Mouse (Mus musculus) left cerebral cortex, postnatal 10 days (tissue): ENCODE data around the gene Prkd1. TPM values are rescaled to one million over a fixed set of nuclear protein-coding genes. Genes with fewer than 3 reads are reported as not detected.
"Not testable (repeated sequence)": the region's sequence is repeated elsewhere in the genome, so short reads cannot be mapped to it uniquely, and the experiment has no call there.

Experiments
- DNase-seq, 2 experiments: peaks; one replicate each; pipeline ENCODE4 v3.0.0; 2021 to 2022; ENCODE audit warnings: low spot score in 2 of 2, mixed read lengths in 1 of 2; ENCODE audit errors: extremely low spot score in 1 of 2
- intact Hi-C: fragments of 180-260 bp; cut with DNase I; formaldehyde crosslinking; loops from one replicate; pipeline ENCODE4 v1.15.1; 2025
- total RNA-seq, 2 experiments: library from RNA; stranded (reverse); gene quantifications; 2 replicates each; pipeline ENCODE4 v1.2.3; 2021

Gene Prkd1
- 1 to 10 TPM; 7.6 to 9.0 TPM for total RNA-seq

GRCm38 (mm10) chr12:50648671-50649541 is at the start of gene Prkd1:
Prkd1 (minus strand) TSS chr12:50649098.
- intact Hi-C loops: no loop called here

DNA sequence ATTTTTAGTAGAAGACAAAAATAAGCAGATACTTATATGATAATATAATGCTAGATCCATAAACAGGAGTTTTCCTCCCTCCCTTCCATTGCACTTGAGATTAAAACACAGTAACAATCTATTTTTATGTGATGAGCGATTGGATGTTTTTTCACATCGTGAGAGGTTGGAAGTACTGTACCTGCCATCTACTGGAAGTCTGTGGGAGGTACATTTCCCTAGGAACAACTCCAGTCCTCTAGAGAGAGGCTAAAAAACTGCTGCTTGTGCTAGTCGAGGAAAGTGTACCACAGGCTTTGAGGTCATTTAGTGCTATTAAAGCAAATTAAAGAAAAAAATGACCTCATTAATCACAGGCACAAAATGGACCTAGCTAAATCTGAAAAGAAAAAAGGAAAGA is 48.6 kb upstream of the Prkd1 start:
- intact Hi-C loops: loop anchor here (5.0 kb wide), 1 partner anchor 245 kb away; no protein-coding TSS in a partner anchor
- peak; percentile 15 to 69 for DNase-seq

More at GRCm38 (mm10) chr12:50648671-50649541, at the start of gene Prkd1:
- DNase-seq: peak; percentile 30 to 78

GRCm38 (mm10) chr12:50648176-50648670 is 675 bp downstream of the Prkd1 start:
- intact Hi-C loops: no loop called here
- no peak for DNase-seq

GRCm38 (mm10) chr12:50646857-50647256 is 2.0 kb downstream of the Prkd1 start:
- DNase-seq: no peak
- intact Hi-C loops: no loop called here

- intact Hi-C loops: no loop called here
- DNase-seq: no peak
Measured at GRCm38 (mm10) chr12:50642671-50643070, 6.2 kb downstream of the Prkd1 start.

GRCm38 (mm10) chr12:50640171-50640570 is 8.7 kb downstream of the Prkd1 start:
- intact Hi-C loops: no loop called here
- DNase-seq: no peak

DNA sequence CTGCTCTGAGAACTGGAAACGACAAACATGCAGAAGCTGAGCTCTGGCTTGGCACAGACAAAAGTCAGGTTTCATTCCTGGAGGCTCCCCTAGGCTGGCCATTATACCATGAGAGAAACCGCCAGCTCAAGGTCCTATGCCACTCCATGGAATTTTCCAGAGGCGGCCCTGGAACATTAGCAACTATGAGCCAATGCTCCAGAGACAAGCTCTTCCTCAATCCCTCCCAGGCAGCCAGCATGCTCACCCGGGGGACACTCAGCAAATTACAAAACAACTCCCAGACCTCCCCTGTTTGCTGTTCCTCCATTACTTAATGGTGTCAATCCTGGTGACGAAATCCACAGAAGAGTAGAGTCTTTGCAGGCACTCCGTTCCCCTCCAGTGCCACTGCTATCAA is 14.5 kb downstream of the Prkd1 start:
- DNase-seq: no peak
- intact Hi-C loops: no loop called here

- intact Hi-C loops: not testable (repeated sequence)
Measured at GRCm38 (mm10) chr12:50626100-50626499, 22.8 kb downstream of the Prkd1 start.

DNA sequence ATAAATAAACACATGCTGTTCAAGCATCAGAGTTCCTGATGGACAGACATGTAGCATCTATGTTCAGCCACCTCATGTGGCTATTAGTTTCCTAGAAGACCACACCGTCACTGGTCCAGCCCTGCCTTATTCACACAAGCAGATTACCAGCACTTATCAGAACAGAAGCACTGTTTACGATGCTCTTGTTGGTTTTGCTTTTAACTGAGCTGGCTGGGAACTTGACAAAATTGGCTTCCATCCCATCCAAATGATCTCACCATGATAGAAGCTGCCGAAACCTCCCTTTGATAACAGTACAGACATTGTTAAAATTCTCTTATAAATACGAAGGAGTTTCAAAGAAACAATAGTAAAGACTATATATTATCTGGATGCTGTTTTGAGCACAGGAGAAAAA is 24.7 kb downstream of the Prkd1 start:
- intact Hi-C loops: no loop called here
- no peak for DNase-seq

More at GRCm38 (mm10) chr12:50626100-50626499, 22.8 kb downstream of the Prkd1 start:
- DNase-seq: not testable (repeated sequence)

DNA sequence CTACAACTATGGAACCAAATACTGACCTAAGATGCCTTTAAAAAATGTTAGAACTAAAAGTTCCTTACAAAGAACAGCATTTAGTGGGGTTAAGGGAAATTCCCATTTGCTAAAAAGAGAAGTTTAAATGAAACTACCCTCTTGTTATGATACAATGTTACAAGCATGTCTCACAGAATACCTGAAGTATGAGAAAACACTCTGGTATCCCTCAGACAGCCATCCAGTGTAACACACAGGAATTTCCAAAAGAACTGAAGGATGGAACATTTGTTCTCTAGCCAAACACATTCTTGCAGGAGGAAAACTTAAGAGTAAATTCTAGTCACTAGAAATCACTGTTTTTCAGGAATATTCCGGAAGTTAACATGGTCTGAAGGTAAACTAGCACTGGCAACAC is 33.0 kb downstream of the Prkd1 start:
- intact Hi-C loops: no loop called here
- DNase-seq: no peak

GRCm38 (mm10) chr12:50614341-50614740 is 34.6 kb downstream of the Prkd1 start:
- no peak for DNase-seq
- intact Hi-C loops: no loop called here

DNA sequence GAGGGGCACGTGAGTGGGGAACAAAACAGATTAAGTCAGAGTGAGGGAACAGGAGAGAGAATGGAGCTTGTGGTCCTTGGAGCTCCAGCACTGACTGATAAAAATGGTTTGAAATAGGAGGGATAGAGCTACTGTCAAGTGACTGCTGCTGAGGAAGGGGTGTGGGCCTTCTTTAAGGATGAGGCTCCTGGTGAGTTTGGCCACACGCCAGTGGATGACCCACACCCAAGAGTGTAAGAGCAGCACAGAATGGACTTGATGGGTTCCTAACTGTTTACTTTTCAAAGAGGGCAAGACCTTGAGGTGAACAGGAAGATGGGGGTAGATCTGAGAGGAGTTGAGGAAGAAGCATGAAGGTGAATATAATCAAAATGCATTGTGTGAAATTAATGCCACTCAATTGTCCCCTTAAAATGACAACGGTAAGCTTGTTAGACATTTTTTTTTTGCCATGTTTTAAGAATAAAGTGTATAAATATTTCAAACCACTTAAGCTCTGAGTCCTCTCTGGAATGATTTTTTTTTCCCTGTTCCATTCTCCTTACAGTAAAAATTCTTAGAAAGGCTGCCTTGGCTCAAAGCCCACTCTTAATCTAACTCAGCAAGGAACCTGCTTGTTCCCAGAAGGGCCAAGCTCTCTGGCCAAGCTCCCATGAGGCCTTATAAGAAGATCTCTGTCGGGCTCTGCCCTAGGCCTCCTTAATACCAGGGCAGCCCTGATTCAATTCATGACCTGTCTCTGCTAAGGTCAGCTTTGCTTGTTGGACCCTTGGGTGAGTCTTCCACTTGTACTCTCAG is 42.0 kb downstream of the Prkd1 start:
- DNase-seq: peak in 1 of 2 experiments; percentile 34
- intact Hi-C loops: no loop called here

GRCm38 (mm10) chr12:50599370-50599769 is 49.5 kb downstream of the Prkd1 start:
- DNase-seq: no peak
- intact Hi-C loops: no loop called here

- intact Hi-C loops: no loop called here
- DNase-seq: peak; percentile 27 to 28
Measured at GRCm38 (mm10) chr12:50598053-50598988, 50.6 kb downstream of the Prkd1 start.

- intact Hi-C loops: no loop called here
Measured at GRCm38 (mm10) chr12:50597467-50597866, 51.4 kb downstream of the Prkd1 start.

DNA sequence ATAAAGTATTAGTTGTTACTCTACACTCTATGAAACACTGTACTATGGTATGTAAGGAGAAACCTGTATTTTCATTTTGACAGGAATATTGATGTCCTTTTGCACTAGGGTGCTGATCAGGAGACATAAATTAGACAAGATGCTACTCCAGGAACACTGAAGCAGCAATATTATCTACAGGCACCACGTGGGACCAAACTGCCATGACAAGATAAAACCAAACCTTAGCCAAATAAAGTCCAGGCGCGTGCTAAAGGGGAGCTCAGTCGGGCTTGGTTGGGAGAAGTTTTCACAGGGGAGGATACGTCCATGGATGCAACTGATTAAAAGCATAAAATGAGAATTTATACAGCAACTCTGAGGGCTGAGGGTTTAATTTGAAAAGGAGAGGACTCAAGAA is 53.1 kb downstream of the Prkd1 start:
- intact Hi-C loops: no loop called here
- no peak for DNase-seq

More at GRCm38 (mm10) chr12:50597467-50597866, 51.4 kb downstream of the Prkd1 start:
- DNase-seq: no peak

DNA sequence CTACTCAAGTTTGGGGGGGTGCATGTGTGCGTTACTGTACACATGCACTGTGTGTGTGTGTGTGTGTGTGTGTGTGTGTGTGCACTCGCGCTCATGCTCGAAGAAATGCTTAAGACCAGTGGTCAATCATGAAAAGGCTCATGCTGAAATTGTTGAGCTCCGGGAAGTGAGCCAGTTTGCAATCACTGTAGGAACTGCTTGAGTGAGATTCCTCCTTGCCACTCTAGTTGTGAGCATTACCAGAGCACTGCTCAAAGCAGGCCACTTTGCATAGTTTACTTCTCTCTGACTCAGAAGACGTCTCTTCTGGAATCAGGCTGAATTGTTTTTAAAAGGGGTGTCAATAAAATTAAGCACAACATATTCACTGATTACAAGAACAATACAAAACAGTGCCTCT is 54.4 kb downstream of the Prkd1 start:
- no peak for DNase-seq
- intact Hi-C loops: no loop called here

DNA sequence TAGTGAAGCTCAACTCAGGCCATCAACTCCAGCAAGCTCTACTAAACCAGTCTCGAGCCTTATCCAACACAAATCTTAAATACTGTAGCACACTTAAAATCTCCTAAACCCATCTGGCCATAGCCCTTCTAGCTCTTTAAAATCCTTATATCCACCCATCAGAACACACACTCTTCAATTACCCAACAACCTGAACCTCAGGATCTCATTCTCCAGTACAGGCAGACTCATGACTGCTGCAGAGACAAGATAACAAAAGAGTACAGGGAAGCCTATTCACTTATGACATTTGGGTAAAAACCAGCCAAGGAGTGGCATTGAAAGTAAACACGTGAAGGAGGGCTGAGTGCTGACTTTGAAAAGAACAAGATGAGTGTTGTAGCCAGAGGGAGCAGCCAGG is 55.4 kb downstream of the Prkd1 start:
- intact Hi-C loops: no loop called here
- no peak for DNase-seq
